Mouse (Mus musculus) heart, embryonic 15.5 days (tissue): Measurements from ENCODE around the gene Gm47955. TPM values are rescaled to one million over a fixed set of nuclear protein-coding genes. Genes with fewer than 3 reads are reported as not detected.
"Not testable (repeated sequence)": the region's sequence is repeated elsewhere in the genome, so short reads cannot be mapped to it uniquely, and the experiment has no call there.

Experiments used
- ATAC-seq: fragments of 200-750 bp; cut with Nextera tagmentation; replicated peaks from 2 replicates; pipeline ENCODE4 v1.8.0; 2017; ENCODE audit warnings: low read depth, moderate TSS enrichment; ENCODE audit not compliant: insufficient number of reproducible peaks, insufficient read depth, low FRiP score
- H3K27ac ChIP-seq: fragments of 300-500 bp; sonication (generic); 2 replicates; pipeline ENCODE4 v1.5.1; 2015; ENCODE audit warnings: mild to moderate bottlenecking, inconsistent platforms
- H3K27me3 ChIP-seq: fragments of 300-500 bp; sonication (generic); 2 replicates; pipeline ENCODE4 v1.6.1; 2015; ENCODE audit warnings: inconsistent platforms
- H3K36me3 ChIP-seq: fragments of 300-500 bp; sonication (generic); 2 replicates; pipeline ENCODE4 v1.6.1; 2015; ENCODE audit warnings: mild to moderate bottlenecking, inconsistent platforms
- H3K4me1 ChIP-seq: fragments of 300-500 bp; sonication (generic); replicated peaks from 2 replicates; pipeline ENCODE4 v1.6.1; 2015; ENCODE audit warnings: inconsistent platforms
- H3K4me2 ChIP-seq: fragments of 300-500 bp; sonication (generic); 2 replicates; pipeline ENCODE4 v1.6.1; 2015; ENCODE audit warnings: inconsistent platforms, mild to moderate bottlenecking, moderate library complexity
- H3K4me3 ChIP-seq: fragments of 300-500 bp; sonication (generic); 2 replicates; pipeline ENCODE4 v1.5.1; 2015; ENCODE audit warnings: mild to moderate bottlenecking, inconsistent platforms
- H3K9ac ChIP-seq: fragments of 300-500 bp; sonication (generic); 2 replicates; pipeline ENCODE4 v1.6.1; 2015; ENCODE audit warnings: mild to moderate bottlenecking, inconsistent platforms
- H3K9me3 ChIP-seq: fragments of 300-500 bp; sonication (generic); replicated peaks from 2 replicates; pipeline ENCODE4 v1.6.1; 2016; ENCODE audit warnings: inconsistent platforms
- WGBS: fragments of 180-500 bp; shearing (Covaris S2); methylation state at CpG from one replicate; pipeline ENCODE4 v1.1.7; 2015; ENCODE audit warnings: mixed read lengths; 5-methylcytosine and 5-hydroxymethylcytosine counted together
- polyA plus RNA-seq: library from polyadenylated mRNA; unstranded; fragments of >200 nt; fragmentation: Nextera tagmentation; extraction: Ambion mirVana; gene quantifications from 2 replicates; pipeline ENCODE4 v1.2.1, GENCODE M21; 2015

The Gm47955 gene
- not detected in 2 replicates for polyA plus RNA-seq

GRCm38 (mm10) chr1:82959870-82960385, at the start of gene Gm47955:
Gm47955 (plus strand) TSS chr1:82960286.
- no peak within 1 kb of the TSS for H3K4me3 ChIP-seq
- no peaks in the 10 kb centered on the region for H3K36me3 ChIP-seq
- H3K9ac ChIP-seq = no peak within 1 kb of the TSS
- no peaks in the 10 kb centered on the region for H3K9me3 ChIP-seq
- H3K4me1 ChIP-seq = no peaks in the 10 kb centered on the region
- WGBS = 83% methylated on average over 11 of the region's 11 CpGs
- no peak within 1 kb of the TSS for H3K27ac ChIP-seq
- no peak within 1 kb of the TSS for H3K4me2 ChIP-seq
- ATAC-seq = no peak
- no peaks in the 10 kb centered on the region for H3K27me3 ChIP-seq

- Histone ChIP-seq H3K9me3 (no peaks in the 10 kb centered on the region), H3K9ac (no peak within 1 kb of the TSS), H3K27me3 (no peaks in the 10 kb centered on the region), H3K4me3 (no peak within 1 kb of the TSS), H3K27ac (no peak within 1 kb of the TSS), H3K4me2 (no peak within 1 kb of the TSS), H3K36me3 (no peaks in the 10 kb centered on the region), H3K4me1 (no peaks in the 10 kb centered on the region)
- WGBS = 80% methylated on average over 3 of the region's 3 CpGs
- ATAC-seq = no peak
These were observed 47.1 kb upstream of the Gm47955 start, which contains the start of gene A030005L19Rik for GRCm38 (mm10) chr1:82913025-82913424. A030005L19Rik (plus strand) TSS chr1:82913325.

- not testable (repeated sequence) for H3K4me2 ChIP-seq, H3K9ac ChIP-seq, H3K4me1 ChIP-seq, H3K4me3 ChIP-seq, ATAC-seq, H3K27ac ChIP-seq, H3K36me3 ChIP-seq, H3K9me3 ChIP-seq, H3K27me3 ChIP-seq
- WGBS = 95% methylated on average over 5 of the region's 5 CpGs
These were observed 46.7 kb upstream of the Gm47955 start for GRCm38 (mm10) chr1:82913434-82913833.

GRCm38 (mm10) chr1:82924650-82925049, 35.4 kb upstream of the Gm47955 start, which contains the start of gene A030014E15Rik:
A030014E15Rik (plus strand) TSS chr1:82924917.
- Histone ChIP-seq H3K9me3 (no peaks in the 10 kb centered on the region), H3K27ac (no peak within 1 kb of the TSS), H3K4me1 (no peaks in the 10 kb centered on the region), H3K36me3 (no peaks in the 10 kb centered on the region), H3K9ac (no peak within 1 kb of the TSS), H3K4me3 (no peak within 1 kb of the TSS), H3K27me3 (no peaks in the 10 kb centered on the region), H3K4me2 (no peak within 1 kb of the TSS)
- ATAC-seq = no peak
- WGBS = 78% methylated on average over 6 of the region's 6 CpGs

GRCm38 (mm10) chr1:82930558-82930957, 29.5 kb upstream of the Gm47955 start:
- not testable (repeated sequence) for H3K9me3 ChIP-seq, H3K27me3 ChIP-seq, H3K9ac ChIP-seq, H3K4me2 ChIP-seq, H3K27ac ChIP-seq, ATAC-seq, H3K4me1 ChIP-seq, H3K4me3 ChIP-seq, H3K36me3 ChIP-seq
- 78% methylated on average over 3 of the region's 3 CpGs for WGBS

- not testable (repeated sequence) for H3K4me3 ChIP-seq, H3K36me3 ChIP-seq, H3K4me2 ChIP-seq, H3K9me3 ChIP-seq, ATAC-seq, H3K9ac ChIP-seq, H3K4me1 ChIP-seq, H3K27me3 ChIP-seq, H3K27ac ChIP-seq
- WGBS = no CpG with 5 or more reads among the region's 6 CpGs
These were observed 28.8 kb upstream of the Gm47955 start, which contains the start of gene Gm6217 for GRCm38 (mm10) chr1:82931326-82931725. Gm6217 (minus strand) TSS chr1:82931399.

GRCm38 (mm10) chr1:82938666-82939065, 21.4 kb upstream of the Gm47955 start:
- Histone ChIP-seq H3K4me3 (no peak overlapping the region), H3K36me3 (no peaks in the 10 kb centered on the region), H3K9ac (no peak overlapping the region), H3K4me1 (no peaks in the 10 kb centered on the region), H3K4me2 (no peak overlapping the region), H3K27me3 (no peaks in the 10 kb centered on the region), H3K27ac (no peak overlapping the region), H3K9me3 (0 out of 2 replicates have a peak, but pooled peaks cover 3% of the 10 kb centered on the region)
- ATAC-seq = no peak
- WGBS = 93% methylated on average over 5 of the region's 5 CpGs

GRCm38 (mm10) chr1:82942505-82942904, 17.6 kb upstream of the Gm47955 start:
- 81% methylated on average over 2 of the region's 2 CpGs for WGBS

GRCm38 (mm10) chr1:82943295-82943694, 16.8 kb upstream of the Gm47955 start, which contains the start of gene A030003K21Rik:
A030003K21Rik (minus strand) TSS chr1:82943388.
- H3K4me1 ChIP-seq, H3K4me2 ChIP-seq, H3K9ac ChIP-seq, ATAC-seq, H3K27me3 ChIP-seq, H3K27ac ChIP-seq, H3K36me3 ChIP-seq, H3K9me3 ChIP-seq, H3K4me3 ChIP-seq: not testable (repeated sequence)
- no CpG with 5 or more reads among the region's 6 CpGs for WGBS

More at GRCm38 (mm10) chr1:82942505-82942904, 17.6 kb upstream of the Gm47955 start:
- H3K4me1 ChIP-seq, H3K4me2 ChIP-seq, H3K9me3 ChIP-seq, H3K36me3 ChIP-seq, H3K27ac ChIP-seq, H3K27me3 ChIP-seq, H3K9ac ChIP-seq, H3K4me3 ChIP-seq, ATAC-seq: not testable (repeated sequence)

- WGBS = 92% methylated on average over 2 of the region's 2 CpGs
- H3K4me3 ChIP-seq, H3K9me3 ChIP-seq, H3K4me2 ChIP-seq, H3K9ac ChIP-seq, ATAC-seq, H3K4me1 ChIP-seq, H3K27ac ChIP-seq, H3K36me3 ChIP-seq, H3K27me3 ChIP-seq: not testable (repeated sequence)
These were observed 14.1 kb upstream of the Gm47955 start for GRCm38 (mm10) chr1:82946029-82946428.

- H3K9me3 ChIP-seq = no peaks in the 10 kb centered on the region
- peaks cover 3% of the 10 kb centered on the region; the same call in 1 of the 2 replicates for H3K4me1 ChIP-seq
- no peak overlapping the region for H3K4me3 ChIP-seq
- no peaks in the 10 kb centered on the region for H3K36me3 ChIP-seq
- 86% methylated on average over 2 of the region's 2 CpGs for WGBS
- H3K9ac ChIP-seq = no peak overlapping the region
- no peak for ATAC-seq
- no peak overlapping the region for H3K4me2 ChIP-seq
- H3K27me3 ChIP-seq = no peaks in the 10 kb centered on the region
- H3K27ac ChIP-seq = no peak overlapping the region
These were observed 11.5 kb upstream of the Gm47955 start for GRCm38 (mm10) chr1:82948601-82949000.

- H3K4me3 ChIP-seq, ATAC-seq: not testable (repeated sequence)
These were observed 4.2 kb upstream of the Gm47955 start, which contains the start of gene Gm7544 for GRCm38 (mm10) chr1:82955913-82956312. Gm7544 (minus strand) TSS chr1:82956013.

More at GRCm38 (mm10) chr1:82955913-82956312, 4.2 kb upstream of the Gm47955 start, which contains the start of gene Gm7544:
- not testable (repeated sequence) for H3K9ac ChIP-seq, H3K36me3 ChIP-seq, H3K4me1 ChIP-seq, H3K27me3 ChIP-seq, H3K4me2 ChIP-seq, H3K9me3 ChIP-seq, H3K27ac ChIP-seq
